Mouse (Mus musculus): ENCODE measurements at regions not wholly inside any gene's neighbourhood (a gene's known extent, or its start where the extent isn't known, plus 50 kb on each side); places are given as distances from the start of the nearest gene placed in this dataset.

GRCm38 (mm10) chr5:53381492-53382199 is 84.3 kb upstream of the Rbpj start:
- DNase-seq (ENCODE audit: low spot score), result no peak

DNA sequence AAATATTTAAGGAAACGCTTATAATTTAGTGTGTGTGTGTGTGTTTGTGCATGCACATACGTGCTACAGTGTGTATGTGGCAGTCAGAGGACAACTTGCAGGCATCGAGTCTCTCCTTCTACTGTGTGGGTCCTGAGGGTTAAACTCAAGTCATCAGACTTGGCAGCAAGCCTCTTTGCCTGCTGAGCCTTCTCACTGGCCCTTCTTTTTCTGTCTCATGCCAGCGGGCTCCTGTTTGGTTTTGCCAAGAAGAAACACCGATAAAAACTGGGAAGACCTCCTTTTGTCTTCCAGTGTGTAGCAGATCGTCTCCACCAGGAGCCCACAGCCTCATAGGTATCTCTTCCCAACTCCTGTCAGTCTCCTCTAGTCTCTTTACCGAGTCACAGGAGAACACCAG is 81.9 kb upstream of the Rbpj start:
- DNase-seq (ENCODE audit: low spot score), result no peak

GRCm38 (mm10) chr5:53385513-53386148 is 80.3 kb upstream of the Rbpj start:
- no peak for DNase-seq (ENCODE audit: low spot score)

GRCm38 (mm10) chr5:53393571-53393970 is 72.4 kb upstream of the Rbpj start:
- no peak for DNase-seq (ENCODE audit: low spot score)

DNA sequence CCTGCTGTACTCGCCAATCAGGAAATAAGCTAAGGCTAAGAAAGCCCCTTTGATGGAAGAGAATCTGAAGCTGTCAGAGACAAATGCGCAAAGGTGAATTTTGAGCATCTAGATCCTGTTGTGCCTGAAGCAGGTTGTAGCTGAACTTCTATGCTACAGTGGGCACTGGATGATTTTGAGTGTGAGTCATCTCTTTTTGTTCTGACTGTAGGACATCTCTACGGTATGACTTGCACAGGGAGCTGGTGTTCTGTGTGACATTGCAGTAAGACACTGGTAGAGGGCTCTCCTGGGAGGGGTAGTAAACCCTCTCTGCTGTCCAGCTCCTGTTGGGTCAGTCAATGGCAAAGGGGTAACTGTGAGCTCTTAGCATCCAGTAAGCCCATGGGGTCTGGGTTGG is 71.4 kb upstream of the Rbpj start:
- DNase-seq (ENCODE audit: low spot score), result no peak

DNA sequence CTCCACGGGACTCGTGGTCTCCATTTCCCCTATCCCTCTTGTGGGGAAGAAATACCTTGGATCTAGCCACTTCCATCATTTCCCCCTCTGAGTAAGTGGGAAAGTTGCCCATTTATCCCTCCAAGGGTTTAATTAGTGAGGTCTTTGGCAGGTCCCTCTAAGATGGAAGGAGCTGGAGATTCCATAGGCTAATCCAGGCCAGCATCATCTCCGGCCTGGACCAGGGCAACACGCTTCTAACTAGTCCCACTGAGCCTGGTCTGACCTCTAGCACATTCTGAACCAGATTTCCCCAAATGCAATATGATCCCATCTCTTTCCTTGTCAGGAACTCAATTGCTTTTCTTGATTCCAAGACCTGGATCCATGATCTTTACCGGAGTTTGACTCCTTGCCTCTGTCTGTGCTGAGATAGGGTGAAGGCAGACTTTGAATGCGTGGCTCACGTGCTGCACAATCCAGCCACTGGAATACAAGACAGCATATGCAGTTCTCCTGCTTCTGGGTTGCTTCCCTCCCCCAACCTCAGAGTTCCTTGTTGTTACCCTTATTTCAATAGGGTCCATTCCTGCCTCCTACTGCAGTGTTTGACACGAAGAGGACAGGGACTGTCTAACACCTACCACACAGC is 67.4 kb upstream of the Rbpj start:
- no peak for DNase-seq (ENCODE audit: low spot score)

DNA sequence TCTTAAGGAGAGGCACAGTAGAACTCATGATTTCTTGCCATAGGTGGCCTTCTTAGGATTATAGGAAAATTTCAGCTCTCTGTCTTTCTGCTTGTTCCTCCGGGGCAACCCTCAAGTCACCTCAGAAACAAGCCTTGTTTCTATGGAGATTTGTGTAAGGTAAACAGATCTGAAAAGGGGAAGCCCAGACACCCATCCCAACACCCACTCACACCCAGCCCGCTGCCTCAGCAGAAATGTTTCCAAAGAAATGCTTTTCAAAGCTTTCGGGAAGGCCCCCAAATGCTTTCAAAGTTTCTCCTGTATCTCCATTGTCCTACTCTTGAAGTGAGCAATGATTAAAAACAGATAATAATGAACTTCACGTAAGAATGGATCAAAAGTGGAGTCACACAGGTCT is 64.9 kb upstream of the Rbpj start:
- DNase-seq (ENCODE audit: low spot score), result peak; percentile 34

DNA sequence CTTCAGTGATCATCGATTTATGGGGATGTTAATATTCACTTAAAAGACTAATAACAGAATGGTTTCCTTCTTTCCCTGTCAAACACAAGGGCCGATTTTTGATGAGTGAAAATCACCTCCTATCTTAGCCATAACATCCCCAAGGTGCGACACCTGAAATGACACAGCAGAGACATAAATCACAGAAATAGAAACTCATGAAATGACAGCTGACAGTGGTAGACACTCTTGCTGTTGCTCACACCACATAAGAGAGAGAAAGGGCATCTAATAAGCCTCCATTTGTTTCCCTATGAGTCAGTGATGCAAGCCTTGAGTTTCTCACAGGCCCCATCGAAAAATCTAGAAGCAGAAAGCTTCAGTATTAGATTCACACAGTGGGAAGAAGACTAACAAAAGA is 63.9 kb upstream of the Rbpj start:
- DNase-seq (ENCODE audit: low spot score), result no peak

DNA sequence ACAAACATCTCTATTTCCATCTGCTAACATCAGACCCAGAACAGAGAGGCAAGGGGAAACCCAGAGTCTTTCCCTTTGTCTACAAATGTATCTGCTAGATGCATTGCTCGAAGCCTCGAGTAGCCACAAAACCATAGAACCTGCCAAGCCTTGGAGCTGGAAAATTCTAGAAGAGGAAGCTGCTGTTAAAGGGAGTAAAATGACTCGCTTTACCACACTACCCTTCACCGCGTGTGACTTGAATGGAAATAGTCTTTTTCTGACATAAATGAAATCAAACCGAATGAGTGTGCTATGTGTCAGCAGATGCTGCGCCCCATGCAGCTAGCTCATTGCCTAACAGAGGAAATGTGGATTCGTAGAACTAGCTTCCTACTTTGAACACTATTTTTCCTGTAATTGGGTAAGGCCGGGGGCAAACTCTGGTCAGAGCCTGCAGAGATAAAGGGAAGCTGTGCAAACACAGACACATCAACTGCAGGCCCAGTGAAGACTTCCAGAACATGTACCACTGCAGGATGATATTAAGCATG is 63.3 kb upstream of the Rbpj start:
- peak; percentile 47 for DNase-seq (ENCODE audit: low spot score)

- no peak for DNase-seq (ENCODE audit: low spot score)
These were observed 60.0 kb upstream of the Rbpj start for GRCm38 (mm10) chr5:53405929-53406328.

DNA sequence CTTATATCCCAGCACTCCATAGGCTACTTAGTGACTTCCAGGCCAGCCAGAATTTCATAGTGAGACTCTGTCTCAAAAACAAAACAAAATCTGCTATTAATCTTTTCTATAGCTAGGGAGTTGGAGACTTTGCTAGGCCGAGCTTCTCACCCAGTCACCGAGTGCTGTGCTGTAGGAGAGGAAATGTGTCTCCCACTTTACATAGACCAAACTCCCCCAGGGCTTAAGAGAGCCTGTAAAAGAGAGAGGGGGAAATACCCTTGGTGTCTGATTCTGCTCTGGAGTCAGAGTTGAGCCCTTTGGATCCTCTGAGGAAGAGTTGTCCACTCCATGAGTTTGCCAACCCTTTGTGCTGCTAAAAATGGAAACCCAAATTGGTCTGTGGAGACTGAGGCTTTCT is 58.3 kb upstream of the Rbpj start:
- no peak for DNase-seq (ENCODE audit: low spot score)

- DNase-seq (ENCODE audit: low spot score), result no peak
These were observed 57.7 kb upstream of the Rbpj start for GRCm38 (mm10) chr5:53408235-53408634.

DNA sequence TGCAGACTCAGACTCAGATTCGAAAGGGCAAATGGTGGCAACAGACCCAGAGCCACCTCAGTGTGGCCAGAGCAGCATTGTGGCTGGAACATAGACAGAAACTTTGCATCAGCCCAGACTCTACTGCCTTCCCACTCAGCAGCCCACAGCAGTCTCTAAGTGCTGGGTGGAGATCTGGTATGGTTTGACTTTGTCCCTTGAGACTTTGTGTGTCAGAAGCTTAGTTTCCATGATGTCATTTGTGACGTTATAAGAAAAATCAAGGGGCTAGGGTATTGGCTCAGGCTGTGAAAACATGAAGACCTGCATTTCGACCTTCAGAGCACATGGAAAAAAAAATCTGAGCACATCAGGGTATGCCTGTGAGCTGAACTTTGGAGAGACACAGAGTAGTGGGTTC is 56.2 kb upstream of the Rbpj start:
- no peak for DNase-seq (ENCODE audit: low spot score)

GRCm38 (mm10) chr5:53412391-53413075 is 53.4 kb upstream of the Rbpj start:
- DNase-seq (ENCODE audit: low spot score), result no peak

GRCm38 (mm10) chr5:53413677-53414076 is 52.3 kb upstream of the Rbpj start:
- DNase-seq (ENCODE audit: low spot score), result no peak

DNA sequence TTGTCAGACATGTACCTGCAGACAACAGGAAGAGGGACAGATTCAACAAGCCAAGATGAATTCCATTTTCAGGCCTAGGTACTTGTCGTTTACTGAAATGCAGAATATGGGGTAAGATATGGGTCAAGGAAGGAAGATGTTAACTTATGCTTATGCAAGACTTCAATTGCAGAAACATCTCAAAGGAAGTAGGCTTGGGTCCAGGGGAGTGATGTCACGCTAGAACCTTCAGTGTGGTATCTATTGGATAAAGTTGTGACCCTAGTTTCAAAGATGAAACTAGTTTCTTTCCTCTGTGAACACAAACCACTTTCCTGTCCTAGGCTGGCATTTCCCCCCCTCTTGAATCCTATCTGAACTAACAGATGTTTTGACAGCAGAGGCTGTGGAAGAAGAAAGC is 50.5 kb upstream of the Rbpj start:
- DNase-seq (ENCODE audit: low spot score), result no peak
